Comparison of ENCODE assay signal across 8 mouse cellular contexts in the genomic region with DNA sequence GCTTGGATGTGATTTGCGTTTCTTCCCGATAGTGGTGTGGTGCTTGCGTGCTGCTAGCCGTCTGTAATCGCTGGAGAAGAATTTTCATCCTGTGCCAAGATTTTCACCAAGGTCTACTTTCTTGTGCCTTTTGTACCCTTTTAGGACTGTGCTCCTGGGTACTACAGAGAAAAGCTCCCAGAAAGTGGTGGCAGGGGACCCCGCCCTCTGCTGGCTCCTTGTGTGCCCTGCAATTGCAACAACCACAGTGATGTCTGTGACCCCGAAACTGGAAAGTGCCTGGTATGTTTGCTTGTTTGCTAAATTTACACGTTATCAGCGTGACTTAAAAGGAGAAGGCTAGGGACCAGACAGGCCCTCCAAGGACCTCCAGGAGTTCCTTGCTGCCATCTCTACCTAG.
A peak's percentile ranks its signal among the peaks of the same experiment; 100 is the strongest.
DNase-seq lines count a peak whose midpoint lies in the region; ATAC-seq and TF ChIP-seq lines count a peak whose summit lies in the region.
"Had no signal": no experiment of that assay in that cellular context is flagged by ENCODE, and none has a peak within 500 bp of the region (broad histone marks: within the 10 kb centered on the region; RNA-seq: fewer than 3 reads in every experiment).

No protein-coding gene starts in this region.

- H3K4me3 ChIP-seq in intestine, postnatal 0 days (ENCODE audit: low read depth, low read length): no peak overlapping the region
- no peak overlapping the region for H3K4me3 ChIP-seq in intestine, embryonic 16.5 days (ENCODE audit: low read length)
- no peak overlapping the region for H3K4me3 ChIP-seq in neural tube, embryonic 13.5 days
- no peak overlapping the region for H3K4me3 ChIP-seq in neural tube, embryonic 15.5 days (replicated peaks)
- H3K4me3 ChIP-seq: neural tube, embryonic 12.5 days had no signal

- no peak overlapping the region for H3K4me2 ChIP-seq in intestine, postnatal 0 days (replicated peaks; ENCODE audit: low read depth)
- no peak overlapping the region for H3K4me2 ChIP-seq in intestine, embryonic 16.5 days (ENCODE audit: low read depth, low read length)
- H3K4me2 ChIP-seq in neural tube, embryonic 13.5 days: no peak overlapping the region
- no peak overlapping the region for H3K4me2 ChIP-seq in neural tube, embryonic 15.5 days
- H3K4me2 ChIP-seq: neural tube, embryonic 12.5 days had no signal

- WGBS in intestine, postnatal 0 days: 64% methylated on average over 9 of the region's 9 CpGs
- WGBS in intestine, embryonic 16.5 days: 70% methylated on average over 9 of the region's 9 CpGs
- WGBS in neural tube, embryonic 13.5 days: 71% methylated on average over 9 of the region's 9 CpGs
- 68% methylated on average over 9 of the region's 9 CpGs for WGBS in neural tube, embryonic 15.5 days

- DNase-seq in brain, embryonic 14.5 days (ENCODE audit: low read depth): peak; percentile 25
- peak; percentile 1 for DNase-seq in lung, postnatal 36 days
- DNase-seq in heart, adult 9 months (ENCODE audit: low spot score in 2 of 2): no peak

- H3K36me3 ChIP-seq in intestine, postnatal 0 days (ENCODE audit: control insufficient read depth, insufficient read depth): no peaks in the 10 kb centered on the region
- H3K36me3 ChIP-seq in intestine, embryonic 16.5 days (ENCODE audit: control insufficient read depth, insufficient read depth, low read length): no peaks in the 10 kb centered on the region
- peaks cover 67% of the 10 kb centered on the region for H3K36me3 ChIP-seq in neural tube, embryonic 13.5 days
- peaks cover 10% of the 10 kb centered on the region; the same call in 1 of the 2 replicates for H3K36me3 ChIP-seq in neural tube, embryonic 15.5 days

- ATAC-seq in intestine, postnatal 0 days: no peak
- no peak for ATAC-seq in intestine, embryonic 16.5 days
- ATAC-seq in neural tube, embryonic 13.5 days (ENCODE audit: low read depth): no peak
- no peak for ATAC-seq in neural tube, embryonic 15.5 days (ENCODE audit: low FRiP score)

- H3K4me1 ChIP-seq in intestine, postnatal 0 days (replicated peaks; ENCODE audit: control insufficient read depth, insufficient read depth, low read length): no peaks in the 10 kb centered on the region
- H3K4me1 ChIP-seq in intestine, embryonic 16.5 days (ENCODE audit: control insufficient read depth, insufficient read depth, low read length): no peaks in the 10 kb centered on the region
- H3K4me1 ChIP-seq in neural tube, embryonic 13.5 days (replicated peaks): peaks cover 17% of the 10 kb centered on the region
- H3K4me1 ChIP-seq in neural tube, embryonic 15.5 days: peaks cover 5% of the 10 kb centered on the region; the same call in 1 of the 2 replicates
- H3K4me1 ChIP-seq: neural tube, embryonic 12.5 days had no signal

- no peaks in the 10 kb centered on the region for H3K9me3 ChIP-seq in intestine, postnatal 0 days (ENCODE audit: control insufficient read depth)
- no peaks in the 10 kb centered on the region for H3K9me3 ChIP-seq in intestine, embryonic 16.5 days (ENCODE audit: control insufficient read depth, low read length)
- no peaks in the 10 kb centered on the region for H3K9me3 ChIP-seq in neural tube, embryonic 13.5 days
- H3K9me3 ChIP-seq in neural tube, embryonic 15.5 days (replicated peaks): no peaks in the 10 kb centered on the region
- H3K9me3 ChIP-seq: neural tube, embryonic 12.5 days had no signal

- no peak for TF ChIP-seq POLR2A in brain, embryonic 14.5 days (IDR thresholded peaks at IDR 0.05; ENCODE audit: borderline replicate concordance, extremely low read depth, insufficient read depth, insufficient read length, poor library complexity, severe bottlenecking)

- H3K27me3 ChIP-seq in intestine, postnatal 0 days (replicated peaks; ENCODE audit: control insufficient read depth, insufficient read depth, low read length): no peaks in the 10 kb centered on the region
- H3K27me3 ChIP-seq in intestine, embryonic 16.5 days (replicated peaks; ENCODE audit: control insufficient read depth, insufficient read depth, low read length): no peaks in the 10 kb centered on the region
- H3K27me3 ChIP-seq in neural tube, embryonic 13.5 days: no peaks in the 10 kb centered on the region
- H3K27me3 ChIP-seq in neural tube, embryonic 15.5 days (replicated peaks): no peaks in the 10 kb centered on the region
- H3K27me3 ChIP-seq: neural tube, embryonic 12.5 days had no signal

- peak; percentile 70 for TF ChIP-seq CTCF in intestine, postnatal 0 days (IDR thresholded peaks at IDR 0.05; ENCODE audit: low read depth)
- peak; percentile 66 for TF ChIP-seq CTCF in brain, embryonic 14.5 days (IDR thresholded peaks at IDR 0.05; ENCODE audit: borderline replicate concordance, extremely low read depth, insufficient read depth, insufficient read length)

- H3K27ac ChIP-seq in intestine, postnatal 0 days (ENCODE audit: low read depth, low read length): no peak overlapping the region
- H3K27ac ChIP-seq in intestine, embryonic 16.5 days (ENCODE audit: low read length): no peak overlapping the region
- H3K27ac ChIP-seq in neural tube, embryonic 13.5 days (replicated peaks): 0 out of 2 replicates have a peak overlapping the region, but pooled peaks have one; percentile 18
- H3K27ac ChIP-seq in neural tube, embryonic 15.5 days (replicated peaks): no peak overlapping the region
- H3K27ac ChIP-seq: neural tube, embryonic 12.5 days had no signal

- H3K9ac ChIP-seq in intestine, postnatal 0 days (ENCODE audit: low read depth, low read length): no peak overlapping the region
- no peak overlapping the region for H3K9ac ChIP-seq in intestine, embryonic 16.5 days (ENCODE audit: low read depth, low read length)
- H3K9ac ChIP-seq in neural tube, embryonic 13.5 days: no peak overlapping the region
- H3K9ac ChIP-seq in neural tube, embryonic 15.5 days (replicated peaks): no peak overlapping the region
- H3K9ac ChIP-seq: neural tube, embryonic 12.5 days had no signal

Comparison
In these comparisons a context has a peak if more than half of its experiments do, and no peak if none do; other contexts are left out.
1. DNase-seq: peak in brain, embryonic 14.5 days (single experiment) and lung, postnatal 36 days (single experiment); none in heart, adult 9 months (0 of 2).